Mouse (Mus musculus) E14TG2a.4 (cell line): ENCODE measurements around the gene Sh3bp4.

Experiments used
- CTCF ChIP-seq: conservative IDR thresholded peaks from 2 replicates; pipeline ENCODE4 v1.5.1; 2014; ENCODE audit warnings: low read length
- NANOG ChIP-seq: IDR thresholded peaks from 2 replicates; pipeline ENCODE4 v1.6.1; 2014; ENCODE audit warnings: borderline replicate concordance, low read length, mixed read lengths
- POU5F1 ChIP-seq: IDR thresholded peaks from 2 replicates; pipeline ENCODE4 v1.6.1; 2014; ENCODE audit warnings: low read length, borderline replicate concordance

DNA sequence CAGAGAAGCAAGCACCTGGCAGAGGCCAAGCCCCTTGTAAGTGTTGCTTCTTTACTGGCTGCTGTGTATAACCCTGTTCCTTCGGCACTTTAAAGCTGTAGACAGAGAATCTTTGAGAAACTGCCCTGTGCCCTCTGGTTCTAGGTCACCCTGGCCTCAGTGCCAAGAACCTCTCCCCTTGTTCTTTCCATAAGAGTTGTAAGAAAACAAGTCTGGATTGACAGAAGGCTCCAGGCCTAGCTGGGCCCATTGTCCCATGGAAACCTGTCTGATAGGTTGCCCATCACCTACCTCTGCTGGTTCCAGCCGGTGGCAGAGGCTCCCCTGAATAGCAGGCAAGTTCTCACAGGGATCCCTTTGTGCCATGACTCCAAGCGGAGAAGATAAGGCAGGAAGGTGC lies 47.9 kb downstream of the Sh3bp4 start:
- TF ChIP-seq CTCF: no peak
- no peak for TF ChIP-seq NANOG
- TF ChIP-seq POU5F1: no peak
